Mouse (Mus musculus) ES-CJ7 (cell line): ENCODE measurements around the gene Bod1.

Experiments
- DNase-seq: peaks from one replicate; pipeline ENCODE4 v3.0.0; 2011; ENCODE audit warnings: low read depth, low spot score

The Bod1 gene

GRCm38 (mm10) chr11:31671354-31672169, at the start of gene Bod1:
TSS of gene Bod1 (minus strand) at chr11:31671885.
- DNase-seq, result peak; percentile 94

GRCm38 (mm10) chr11:31719090-31719489, 47.4 kb upstream of the Bod1 start:
- DNase-seq, result no peak

GRCm38 (mm10) chr11:31717926-31718735, 46.4 kb upstream of the Bod1 start:
- no peak for DNase-seq

GRCm38 (mm10) chr11:31713641-31714121, 42.0 kb upstream of the Bod1 start:
- no peak for DNase-seq

GRCm38 (mm10) chr11:31713116-31713515, 41.4 kb upstream of the Bod1 start:
- DNase-seq, result no peak

GRCm38 (mm10) chr11:31707771-31708170, 36.1 kb upstream of the Bod1 start:
- DNase-seq, result no peak

- DNase-seq, result no peak
Observed at GRCm38 (mm10) chr11:31703173-31703572, 31.5 kb upstream of the Bod1 start.

- no peak for DNase-seq
Observed at GRCm38 (mm10) chr11:31701901-31702300, 30.2 kb upstream of the Bod1 start.

- no peak for DNase-seq
Observed at GRCm38 (mm10) chr11:31699502-31699901, 27.8 kb upstream of the Bod1 start.

- no peak for DNase-seq
Observed at GRCm38 (mm10) chr11:31694801-31695200, 23.1 kb upstream of the Bod1 start.

GRCm38 (mm10) chr11:31694109-31694508, 22.4 kb upstream of the Bod1 start:
- peak; percentile 63 for DNase-seq

GRCm38 (mm10) chr11:31693322-31693721, 21.6 kb upstream of the Bod1 start:
- DNase-seq, result no peak

GRCm38 (mm10) chr11:31688956-31689355, 17.3 kb upstream of the Bod1 start:
- no peak for DNase-seq

GRCm38 (mm10) chr11:31684913-31685567, 13.4 kb upstream of the Bod1 start:
- DNase-seq, result peak; percentile 25

GRCm38 (mm10) chr11:31684126-31684525, 12.4 kb upstream of the Bod1 start:
- no peak for DNase-seq

GRCm38 (mm10) chr11:31679840-31680381, 8.2 kb upstream of the Bod1 start:
- peak; percentile 25 for DNase-seq

- no peak for DNase-seq
Observed at GRCm38 (mm10) chr11:31677309-31677708, 5.6 kb upstream of the Bod1 start.

- DNase-seq, result no peak
Observed at GRCm38 (mm10) chr11:31676661-31677252, 5.1 kb upstream of the Bod1 start.

GRCm38 (mm10) chr11:31675430-31675829, 3.7 kb upstream of the Bod1 start:
- peak; percentile 60 for DNase-seq

GRCm38 (mm10) chr11:31672170-31672563, 482 bp upstream of the Bod1 start:
- DNase-seq, result no peak

- DNase-seq, result no peak
Observed at GRCm38 (mm10) chr11:31670468-31670921, 1.2 kb downstream of the Bod1 start.
